Mouse (Mus musculus): ENCODE data around the gene Zbtb46. TPM values are rescaled to one million over a fixed set of nuclear protein-coding genes. Genes with fewer than 3 reads are reported as not detected.

Gene Zbtb46
- polyA plus RNA-seq, 1 experiment from 2014 or later, result 16.1 TPM

DNA sequence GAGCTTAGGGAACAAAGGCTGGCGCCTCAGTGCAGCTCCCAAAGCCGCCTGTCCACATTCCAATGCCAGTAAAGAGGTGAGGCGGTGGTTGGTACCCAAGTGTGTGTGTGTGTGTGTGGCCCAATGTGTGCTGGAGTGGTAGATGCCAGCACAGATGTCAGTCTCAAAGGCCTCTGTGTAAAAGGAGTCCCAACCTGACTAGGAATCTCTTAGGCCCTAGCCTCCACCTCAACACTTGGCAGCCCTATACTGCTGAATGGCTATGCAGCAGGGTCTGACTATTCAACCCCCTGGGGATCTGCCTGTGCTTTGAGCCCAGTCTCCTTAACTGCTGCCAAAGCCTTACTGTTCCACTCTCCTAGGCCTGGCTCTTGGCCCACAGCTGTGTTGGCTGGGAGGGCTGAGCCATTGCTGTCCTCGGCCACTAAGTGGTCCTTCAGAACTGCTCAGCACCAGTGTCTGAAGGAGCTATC lies 74.3 kb downstream of the Zbtb46 start:
- no peak for DNase-seq (ENCODE audit: low spot score)
- no peaks in the 10 kb centered on the region for H3K9me3 ChIP-seq (ENCODE audit: control insufficient read depth, low read length)
- H3K9ac ChIP-seq (ENCODE audit: low read length), result no peak overlapping the region
- no peak overlapping the region for H3K4me3 ChIP-seq (ENCODE audit: low read depth, low read length)
- peaks cover 4% of the 10 kb centered on the region for H3K36me3 ChIP-seq (ENCODE audit: control insufficient read depth, insufficient read depth, low read length)
- H3K4me2 ChIP-seq (ENCODE audit: low read depth, low read length, severe bottlenecking), result no peak overlapping the region
- no peak; the same call in 1 of the 2 replicates for ATAC-seq (replicated peaks; ENCODE audit: low FRiP score)
- H3K27me3 ChIP-seq (ENCODE audit: control insufficient read depth, insufficient read depth, low read length), result no peaks in the 10 kb centered on the region
- no peaks in the 10 kb centered on the region for H3K4me1 ChIP-seq (replicated peaks; ENCODE audit: control insufficient read depth, insufficient read depth, low read length)
- H3K27ac ChIP-seq (ENCODE audit: low read depth, low read length), result no peak overlapping the region
- 87% methylated on average over 4 of the region's 4 CpGs for WGBS

- peaks cover 4% of the 10 kb centered on the region for H3K36me3 ChIP-seq (ENCODE audit: control insufficient read depth, insufficient read depth, low read length)
- no peak for ATAC-seq (replicated peaks; ENCODE audit: low FRiP score)
- 88% methylated on average over 7 of the region's 7 CpGs for whole genome bisulfite sequencing
Measured at GRCm38 (mm10) chr2:181384463-181384862, 74.8 kb downstream of the Zbtb46 start.

DNA sequence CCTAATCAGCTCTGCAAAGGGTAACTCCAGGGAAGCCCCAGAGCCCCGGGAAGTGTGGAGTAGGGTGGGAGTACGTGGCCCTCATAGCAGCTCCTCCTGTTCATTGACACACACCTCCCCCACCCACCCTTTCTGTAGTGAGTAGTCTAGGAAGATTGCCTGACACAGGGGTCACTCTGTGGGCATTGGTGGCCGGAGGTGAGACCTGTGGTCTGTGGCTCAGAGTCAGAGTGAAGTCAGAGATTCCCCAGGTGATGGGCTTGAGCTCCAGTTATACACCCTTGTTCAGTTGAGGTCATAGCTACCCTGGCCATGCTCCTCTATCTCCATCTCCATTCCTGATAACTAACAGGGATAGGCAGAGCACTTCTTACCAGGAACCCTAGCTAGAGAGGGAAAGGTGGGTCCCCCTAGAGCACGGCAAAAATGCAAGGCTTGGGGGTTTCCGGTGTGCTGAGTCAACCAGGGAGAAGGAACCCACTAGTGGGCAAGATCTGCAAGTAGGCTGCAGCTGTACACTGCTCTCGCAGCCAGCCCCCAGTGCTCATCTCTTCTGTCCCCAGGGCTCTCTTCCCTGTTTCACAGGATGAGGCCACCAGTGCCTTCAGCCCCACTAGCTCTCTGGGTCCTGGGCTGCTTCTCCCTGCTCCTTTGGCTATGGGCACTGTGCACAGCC lies 77.5 kb downstream of the Zbtb46 start:
- H3K36me3 ChIP-seq (ENCODE audit: control insufficient read depth, insufficient read depth, low read length), result peaks cover 8% of the 10 kb centered on the region
- no peak for DNase-seq (ENCODE audit: low spot score)
- H3K9me3 ChIP-seq (ENCODE audit: control insufficient read depth, low read length), result no peaks in the 10 kb centered on the region
- no peak overlapping the region for H3K4me3 ChIP-seq (ENCODE audit: low read depth, low read length)
- H3K27ac ChIP-seq (ENCODE audit: low read depth, low read length), result no peak overlapping the region
- no peaks in the 10 kb centered on the region for H3K4me1 ChIP-seq (replicated peaks; ENCODE audit: control insufficient read depth, insufficient read depth, low read length)
- no peaks in the 10 kb centered on the region for H3K27me3 ChIP-seq (ENCODE audit: control insufficient read depth, insufficient read depth, low read length)
- no peak for ATAC-seq (replicated peaks; ENCODE audit: low FRiP score)
- 98% methylated on average over 6 of the region's 6 CpGs for WGBS
- no peak overlapping the region for H3K9ac ChIP-seq (ENCODE audit: low read length)
- no peak overlapping the region for H3K4me2 ChIP-seq (ENCODE audit: low read depth, low read length, severe bottlenecking)

More at GRCm38 (mm10) chr2:181384463-181384862, 74.8 kb downstream of the Zbtb46 start:
- H3K4me3 ChIP-seq (ENCODE audit: low read depth, low read length), result no peak overlapping the region
- no peak for DNase-seq (ENCODE audit: low spot score)
- H3K4me2 ChIP-seq (ENCODE audit: low read depth, low read length, severe bottlenecking), result no peak overlapping the region
- no peak overlapping the region for H3K27ac ChIP-seq (ENCODE audit: low read depth, low read length)
- no peaks in the 10 kb centered on the region for H3K27me3 ChIP-seq (ENCODE audit: control insufficient read depth, insufficient read depth, low read length)
- no peak overlapping the region for H3K9ac ChIP-seq (ENCODE audit: low read length)
- H3K4me1 ChIP-seq (replicated peaks; ENCODE audit: control insufficient read depth, insufficient read depth, low read length), result no peaks in the 10 kb centered on the region
- H3K9me3 ChIP-seq (ENCODE audit: control insufficient read depth, low read length), result no peaks in the 10 kb centered on the region

DNA sequence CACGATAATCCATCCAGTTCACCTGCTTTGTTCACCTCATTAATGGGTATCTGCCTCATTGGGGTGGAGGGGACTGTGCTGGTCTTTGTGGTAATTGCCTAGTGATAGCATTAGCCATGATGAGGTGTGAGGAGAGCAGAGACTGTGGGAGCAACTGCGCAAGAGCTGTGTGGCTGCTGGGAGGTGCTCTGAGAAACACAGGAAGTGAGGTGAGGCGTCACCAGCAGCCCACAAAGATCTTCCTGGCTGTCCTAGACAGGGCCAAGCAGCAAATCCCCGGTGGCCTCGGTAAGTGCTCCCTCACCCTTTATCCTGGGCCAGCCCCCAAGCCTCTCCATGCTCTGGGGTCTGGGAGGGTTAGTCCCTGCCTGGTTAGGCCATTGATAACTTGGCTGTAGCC lies 78.1 kb downstream of the Zbtb46 start:
- no peaks in the 10 kb centered on the region for H3K4me1 ChIP-seq (replicated peaks; ENCODE audit: control insufficient read depth, insufficient read depth, low read length)
- H3K4me2 ChIP-seq (ENCODE audit: low read depth, low read length, severe bottlenecking), result no peak overlapping the region
- ATAC-seq (replicated peaks; ENCODE audit: low FRiP score), result no peak
- no peaks in the 10 kb centered on the region for H3K9me3 ChIP-seq (ENCODE audit: control insufficient read depth, low read length)
- WGBS, result 97% methylated on average over 5 of the region's 5 CpGs
- no peak overlapping the region for H3K27ac ChIP-seq (ENCODE audit: low read depth, low read length)
- no peak for DNase-seq (ENCODE audit: low spot score)
- no peak overlapping the region for H3K4me3 ChIP-seq (ENCODE audit: low read depth, low read length)
- H3K27me3 ChIP-seq (ENCODE audit: control insufficient read depth, insufficient read depth, low read length), result no peaks in the 10 kb centered on the region
- H3K9ac ChIP-seq (ENCODE audit: low read length), result no peak overlapping the region
- peaks cover 8% of the 10 kb centered on the region for H3K36me3 ChIP-seq (ENCODE audit: control insufficient read depth, insufficient read depth, low read length)

- H3K9ac ChIP-seq (ENCODE audit: low read length), result no peak overlapping the region
- H3K4me3 ChIP-seq (ENCODE audit: low read depth, low read length), result no peak overlapping the region
- H3K27me3 ChIP-seq (ENCODE audit: control insufficient read depth, insufficient read depth, low read length), result no peaks in the 10 kb centered on the region
- no peak overlapping the region for H3K4me2 ChIP-seq (ENCODE audit: low read depth, low read length, severe bottlenecking)
- peaks cover 8% of the 10 kb centered on the region for H3K36me3 ChIP-seq (ENCODE audit: control insufficient read depth, insufficient read depth, low read length)
- H3K9me3 ChIP-seq (ENCODE audit: control insufficient read depth, low read length), result no peaks in the 10 kb centered on the region
- DNase-seq (ENCODE audit: low spot score), result no peak
- no peaks in the 10 kb centered on the region for H3K4me1 ChIP-seq (replicated peaks; ENCODE audit: control insufficient read depth, insufficient read depth, low read length)
- 91% methylated on average over 5 of the region's 5 CpGs for WGBS
- H3K27ac ChIP-seq (ENCODE audit: low read depth, low read length), result no peak overlapping the region
- ATAC-seq (replicated peaks; ENCODE audit: low FRiP score), result no peak
Measured at GRCm38 (mm10) chr2:181380251-181380650, 79.0 kb downstream of the Zbtb46 start.

DNA sequence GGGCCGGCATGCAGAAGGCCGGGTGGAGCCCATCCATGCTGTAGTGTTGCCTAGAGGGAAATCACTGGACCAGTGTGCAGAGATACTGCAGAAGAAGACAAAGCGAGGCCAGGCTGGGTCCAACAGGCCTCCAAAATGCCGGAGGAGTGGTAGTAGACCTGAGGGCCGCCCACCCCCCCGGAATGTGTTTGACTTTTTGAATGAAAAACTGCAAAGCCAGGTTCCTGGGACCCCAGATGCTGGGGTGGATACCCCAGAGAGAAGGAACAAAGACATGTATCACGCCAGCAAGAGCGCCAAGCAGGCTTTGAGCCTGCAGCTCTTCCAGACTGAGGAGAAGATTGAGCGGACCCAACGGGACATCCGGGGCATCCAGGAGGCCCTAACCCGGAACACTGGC lies 79.4 kb downstream of the Zbtb46 start, which contains the start of gene Lime1:
Gene Lime1, plus strand, starts transcription at position 301 of the 400 bp plus-strand sequence.
- Histone ChIP-seq H3K4me1 (replicated peaks; ENCODE audit: control insufficient read depth, insufficient read depth, low read length) (no peaks in the 10 kb centered on the region), H3K9ac (ENCODE audit: low read length) (no peak within 1 kb of the TSS), H3K27ac (ENCODE audit: low read depth, low read length) (no peak within 1 kb of the TSS), H3K36me3 (ENCODE audit: control insufficient read depth, insufficient read depth, low read length) (peaks cover 8% of the 10 kb centered on the region), H3K27me3 (ENCODE audit: control insufficient read depth, insufficient read depth, low read length) (no peaks in the 10 kb centered on the region), H3K4me2 (ENCODE audit: low read depth, low read length, severe bottlenecking) (no peak within 1 kb of the TSS), H3K4me3 (ENCODE audit: low read depth, low read length) (no peak within 1 kb of the TSS), H3K9me3 (ENCODE audit: control insufficient read depth, low read length) (no peaks in the 10 kb centered on the region)
- DNase-seq (ENCODE audit: low spot score) (no peak), ATAC-seq (replicated peaks; ENCODE audit: low FRiP score) (no peak)
- 93% methylated on average over 12 of the region's 12 CpGs for WGBS

DNA sequence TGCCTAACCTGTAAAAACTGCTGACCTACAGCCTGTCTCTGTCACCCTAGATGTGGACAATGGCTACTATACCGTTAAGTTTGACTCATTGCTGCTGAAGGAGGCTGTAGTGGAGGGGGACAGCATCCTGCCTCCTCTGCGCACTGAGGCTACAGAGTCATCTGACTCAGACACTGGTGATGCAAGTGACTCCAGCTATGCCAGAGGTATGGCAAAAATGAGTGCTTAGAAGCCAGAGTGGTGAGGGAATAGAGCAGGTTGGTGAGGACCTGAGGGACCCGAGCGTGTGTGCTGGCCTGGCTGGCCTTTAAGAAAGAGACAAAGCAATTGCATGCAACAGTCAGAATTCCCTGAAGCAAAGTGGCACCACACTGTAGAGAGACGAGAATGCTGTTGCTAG lies 80.5 kb downstream of the Zbtb46 start:
- WGBS, result 96% methylated on average over 5 of the region's 5 CpGs
- no peak for DNase-seq (ENCODE audit: low spot score)
- Histone ChIP-seq H3K4me3 (ENCODE audit: low read depth, low read length) (no peak overlapping the region), H3K27me3 (ENCODE audit: control insufficient read depth, insufficient read depth, low read length) (no peaks in the 10 kb centered on the region), H3K9ac (ENCODE audit: low read length) (no peak overlapping the region), H3K4me1 (replicated peaks; ENCODE audit: control insufficient read depth, insufficient read depth, low read length) (no peaks in the 10 kb centered on the region), H3K9me3 (ENCODE audit: control insufficient read depth, low read length) (no peaks in the 10 kb centered on the region), H3K4me2 (ENCODE audit: low read depth, low read length, severe bottlenecking) (no peak overlapping the region), H3K27ac (ENCODE audit: low read depth, low read length) (no peak overlapping the region), H3K36me3 (ENCODE audit: control insufficient read depth, insufficient read depth, low read length) (peaks cover 8% of the 10 kb centered on the region)
- ATAC-seq (replicated peaks; ENCODE audit: low FRiP score), result no peak

DNA sequence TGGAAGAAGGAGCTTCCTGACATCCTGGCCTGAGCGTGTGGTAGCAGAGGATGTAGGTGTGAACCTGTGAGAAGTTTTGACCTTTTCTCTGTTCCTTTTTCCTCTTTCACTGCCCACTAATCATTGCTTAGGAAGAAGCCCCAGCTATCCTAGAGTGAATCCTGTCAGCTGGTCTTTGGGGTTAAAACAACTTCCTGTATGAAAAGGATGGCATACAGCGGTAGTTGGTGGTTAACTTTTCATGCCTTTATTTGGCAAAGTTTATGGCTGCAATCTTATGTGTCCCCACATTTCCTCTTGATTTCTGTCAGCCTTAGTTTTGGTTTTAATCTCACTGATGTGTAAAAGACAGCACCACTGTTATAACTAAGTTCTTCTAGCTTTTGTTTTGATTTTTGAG lies 82.0 kb downstream of the Zbtb46 start:
- no peaks in the 10 kb centered on the region for H3K4me1 ChIP-seq (replicated peaks; ENCODE audit: control insufficient read depth, insufficient read depth, low read length)
- no peak overlapping the region for H3K27ac ChIP-seq (ENCODE audit: low read depth, low read length)
- H3K9me3 ChIP-seq (ENCODE audit: control insufficient read depth, low read length), result no peaks in the 10 kb centered on the region
- H3K36me3 ChIP-seq (ENCODE audit: control insufficient read depth, insufficient read depth, low read length), result peaks cover 4% of the 10 kb centered on the region
- H3K27me3 ChIP-seq (ENCODE audit: control insufficient read depth, insufficient read depth, low read length), result no peaks in the 10 kb centered on the region
- no peak overlapping the region for H3K4me3 ChIP-seq (ENCODE audit: low read depth, low read length)
- ATAC-seq (replicated peaks; ENCODE audit: low FRiP score) (no peak), DNase-seq (ENCODE audit: low spot score) (no peak)
- WGBS, result 86% methylated on average over 2 of the region's 2 CpGs
- H3K4me2 ChIP-seq (ENCODE audit: low read depth, low read length, severe bottlenecking), result no peak overlapping the region
- no peak overlapping the region for H3K9ac ChIP-seq (ENCODE audit: low read length)

- Histone ChIP-seq H3K9ac (ENCODE audit: low read length) (no peak overlapping the region), H3K36me3 (ENCODE audit: control insufficient read depth, insufficient read depth, low read length) (peaks cover 4% of the 10 kb centered on the region), H3K27me3 (ENCODE audit: control insufficient read depth, insufficient read depth, low read length) (no peaks in the 10 kb centered on the region), H3K4me1 (replicated peaks; ENCODE audit: control insufficient read depth, insufficient read depth, low read length) (no peaks in the 10 kb centered on the region), H3K4me2 (ENCODE audit: low read depth, low read length, severe bottlenecking) (no peak overlapping the region), H3K27ac (ENCODE audit: low read depth, low read length) (no peak overlapping the region), H3K4me3 (ENCODE audit: low read depth, low read length) (no peak overlapping the region), H3K9me3 (ENCODE audit: control insufficient read depth, low read length) (no peaks in the 10 kb centered on the region)
- WGBS, result 94% methylated on average over 2 of the region's 2 CpGs
- ATAC-seq (replicated peaks; ENCODE audit: low FRiP score) (no peak), DNase-seq (ENCODE audit: low spot score) (no peak)
Measured at GRCm38 (mm10) chr2:181375787-181376186, 83.4 kb downstream of the Zbtb46 start.
